Mouse (Mus musculus): Measurements from ENCODE around the gene Iqch.
A peak's percentile ranks its signal among the peaks of the same experiment; 100 is the strongest.

Gene Iqch

DNA sequence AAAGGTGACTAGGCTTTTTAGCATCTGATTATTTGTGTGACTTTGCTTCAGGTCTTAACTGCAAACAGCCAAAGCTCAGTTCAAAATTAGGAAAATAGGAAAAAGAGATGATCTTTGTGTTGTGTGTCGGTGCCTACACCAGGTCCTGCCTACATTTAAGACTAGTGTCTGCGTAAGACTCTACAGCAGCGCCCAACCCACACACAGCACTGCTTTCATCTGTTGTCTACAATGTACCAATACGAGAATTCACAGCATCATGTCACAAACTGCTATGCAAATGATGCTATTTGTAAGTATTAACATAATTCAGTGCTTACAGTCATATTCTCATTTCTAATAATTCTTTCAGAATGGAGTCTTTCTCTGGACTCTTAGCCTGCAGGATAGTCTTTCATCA, 108.5 kb downstream of the Iqch start:
- no peak for DNase-seq (ENCODE audit: low read depth, low spot score)

GRCm38 (mm10) chr9:63492291-63492690, 110.0 kb downstream of the Iqch start:
- DNase-seq (ENCODE audit: low read depth, low spot score) = no peak

GRCm38 (mm10) chr9:63490521-63491307, 111.6 kb downstream of the Iqch start:
- DNase-seq (ENCODE audit: low read depth, low spot score) = peak; percentile 24

- no peak for DNase-seq (ENCODE audit: low read depth, low spot score)
Observed at GRCm38 (mm10) chr9:63489156-63489555, 113.1 kb downstream of the Iqch start.

- DNase-seq (ENCODE audit: low read depth, low spot score) = no peak
Observed at GRCm38 (mm10) chr9:63465561-63465960, 136.7 kb downstream of the Iqch start.

DNA sequence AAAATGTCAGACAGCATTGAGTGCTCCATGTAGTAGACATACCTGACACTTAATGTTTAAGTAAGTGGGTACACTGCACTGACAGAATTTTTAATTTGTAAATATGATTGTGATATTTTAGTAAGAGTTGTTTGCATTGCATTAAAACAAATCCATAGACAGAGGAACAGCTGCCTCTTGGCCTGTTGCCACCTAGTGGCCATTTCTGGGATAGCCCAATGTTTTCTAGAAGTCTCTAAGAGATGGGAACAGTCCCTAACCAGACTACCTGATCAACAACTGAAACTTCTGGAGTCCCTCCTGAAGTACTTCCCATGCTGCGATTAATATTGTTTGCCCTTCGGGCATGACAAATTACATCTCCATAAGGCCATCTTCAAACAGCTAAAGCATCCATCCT, 140.0 kb downstream of the Iqch start:
- peak; percentile 63 for DNase-seq (ENCODE audit: low read depth, low spot score)

DNA sequence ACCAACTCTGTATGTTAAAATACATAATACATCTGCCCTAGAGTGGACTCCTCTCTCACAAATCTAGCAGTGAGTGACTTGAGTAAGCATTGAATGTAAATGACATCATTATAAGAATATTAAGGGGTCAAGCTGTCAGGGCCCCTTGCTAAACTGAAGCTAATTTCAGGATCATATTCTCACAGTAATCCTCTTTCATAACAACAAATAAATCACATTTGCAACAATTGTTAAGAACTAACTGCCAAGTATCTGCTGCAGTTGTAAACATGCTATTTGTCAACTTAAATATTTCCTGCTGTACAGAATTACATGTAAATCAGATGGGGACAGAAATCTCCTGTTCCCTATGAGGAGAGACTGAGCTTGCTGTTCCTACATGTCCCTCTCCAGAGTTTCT, 145.9 kb downstream of the Iqch start:
- no peak for DNase-seq (ENCODE audit: low read depth, low spot score)

DNA sequence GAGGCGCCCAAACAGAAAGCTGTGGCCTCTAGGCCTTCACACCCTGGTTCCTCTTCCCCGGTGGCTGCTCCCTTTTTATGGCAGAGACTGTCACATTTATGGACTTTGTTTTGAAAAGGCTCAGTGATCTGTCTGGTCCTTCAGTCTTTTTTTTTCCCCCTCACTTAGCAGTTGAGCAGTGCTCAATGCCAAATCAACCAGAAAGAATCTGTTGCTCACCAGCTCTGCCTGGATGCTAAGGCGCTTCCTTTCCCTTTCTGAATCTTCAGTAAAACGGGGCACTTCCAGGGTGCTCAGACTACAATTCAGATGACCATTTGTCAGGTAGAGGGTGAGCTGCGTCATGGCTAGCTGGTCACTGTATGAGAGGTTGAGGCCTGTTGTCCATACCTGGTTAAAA, 148.0 kb downstream of the Iqch start:
- DNase-seq (ENCODE audit: low read depth, low spot score) = no peak

- DNase-seq (ENCODE audit: low read depth, low spot score) = no peak
Observed at GRCm38 (mm10) chr9:63450531-63451030, 151.7 kb downstream of the Iqch start.

DNA sequence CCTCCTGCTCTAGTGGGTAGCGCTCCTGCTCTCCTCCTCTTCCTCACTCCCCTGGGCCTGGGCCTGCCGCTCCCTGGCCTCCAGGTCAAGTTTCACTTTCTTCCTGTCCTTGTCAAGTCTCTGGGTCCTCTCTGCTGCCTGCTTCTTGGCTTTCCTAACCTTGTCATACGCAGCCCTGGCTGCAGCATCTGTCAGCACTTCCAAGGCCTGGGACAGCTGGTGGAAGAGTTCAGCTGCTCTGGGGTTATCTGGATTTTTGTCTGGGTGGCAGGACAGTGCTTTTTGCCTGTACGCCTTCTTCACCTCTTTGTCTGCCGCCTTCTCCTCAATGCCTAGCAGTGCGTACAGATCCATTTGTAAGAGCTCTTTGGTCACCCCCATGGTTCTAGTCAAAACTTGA, 158.6 kb downstream of the Iqch start:
- no peak for DNase-seq (ENCODE audit: low read depth, low spot score)

DNA sequence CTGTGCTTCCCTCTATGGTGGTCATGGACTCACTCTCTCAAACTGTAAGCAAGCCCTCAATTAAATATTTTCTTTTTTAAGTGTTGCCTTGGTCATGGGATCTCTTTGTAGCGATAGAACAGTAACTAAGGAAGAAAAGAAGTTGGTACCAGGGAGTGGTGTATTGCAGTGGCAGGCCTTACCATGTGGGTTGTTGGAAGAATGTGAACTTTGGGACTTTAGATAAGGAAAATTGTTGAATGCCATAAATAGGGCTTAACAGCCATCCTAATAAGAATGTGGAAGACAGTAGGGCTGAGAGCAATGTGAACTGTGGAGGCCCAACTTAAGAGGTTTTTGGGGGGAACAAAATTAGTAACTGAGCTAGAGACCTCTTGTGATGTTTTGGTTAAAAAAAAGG, 171.6 kb downstream of the Iqch start:
- DNase-seq (ENCODE audit: low read depth, low spot score) = no peak

- no peak for DNase-seq (ENCODE audit: low read depth, low spot score)
Observed at GRCm38 (mm10) chr9:63421096-63421736, 181.1 kb downstream of the Iqch start.

GRCm38 (mm10) chr9:63420396-63420795, 181.9 kb downstream of the Iqch start:
- no peak for DNase-seq (ENCODE audit: low read depth, low spot score)

DNA sequence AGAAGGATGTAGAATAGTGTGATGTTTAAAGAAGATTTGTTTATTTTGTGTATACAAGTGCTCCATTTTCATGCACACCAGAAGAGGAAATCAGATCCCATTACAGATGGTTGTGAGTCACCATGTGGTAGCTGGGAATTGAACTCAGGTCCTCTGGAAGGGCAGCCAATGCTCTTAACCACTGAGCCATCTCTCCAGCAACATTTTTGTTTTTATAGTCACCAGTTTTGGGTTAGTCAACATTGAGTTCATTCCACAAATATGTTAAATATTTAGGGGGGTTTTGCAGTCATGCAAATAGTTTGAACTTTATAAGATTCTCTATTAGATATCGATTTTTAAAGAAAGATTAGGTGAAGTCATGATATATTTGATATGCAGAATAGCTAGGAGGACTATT, 202.1 kb downstream of the Iqch start:
- no peak for DNase-seq (ENCODE audit: low read depth, low spot score)

DNA sequence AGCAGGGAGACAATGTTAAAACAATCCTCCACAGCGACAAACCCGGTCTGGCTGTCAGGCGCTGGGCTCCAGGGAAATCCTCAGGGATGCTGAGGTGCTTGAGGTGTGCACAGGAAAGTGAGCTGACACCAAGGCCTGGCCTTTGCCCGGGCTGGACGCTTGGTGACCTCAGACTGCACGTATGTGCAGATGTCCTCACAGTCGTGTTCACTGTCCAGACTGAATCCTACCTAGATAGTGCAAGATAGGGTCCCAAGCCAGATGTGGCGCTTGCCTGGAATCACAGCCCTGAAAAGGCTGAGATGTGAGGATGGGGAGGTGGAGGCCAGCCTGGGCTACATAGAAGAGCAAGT, 202.9 kb downstream of the Iqch start:
- DNase-seq (ENCODE audit: low read depth, low spot score) = no peak

DNA sequence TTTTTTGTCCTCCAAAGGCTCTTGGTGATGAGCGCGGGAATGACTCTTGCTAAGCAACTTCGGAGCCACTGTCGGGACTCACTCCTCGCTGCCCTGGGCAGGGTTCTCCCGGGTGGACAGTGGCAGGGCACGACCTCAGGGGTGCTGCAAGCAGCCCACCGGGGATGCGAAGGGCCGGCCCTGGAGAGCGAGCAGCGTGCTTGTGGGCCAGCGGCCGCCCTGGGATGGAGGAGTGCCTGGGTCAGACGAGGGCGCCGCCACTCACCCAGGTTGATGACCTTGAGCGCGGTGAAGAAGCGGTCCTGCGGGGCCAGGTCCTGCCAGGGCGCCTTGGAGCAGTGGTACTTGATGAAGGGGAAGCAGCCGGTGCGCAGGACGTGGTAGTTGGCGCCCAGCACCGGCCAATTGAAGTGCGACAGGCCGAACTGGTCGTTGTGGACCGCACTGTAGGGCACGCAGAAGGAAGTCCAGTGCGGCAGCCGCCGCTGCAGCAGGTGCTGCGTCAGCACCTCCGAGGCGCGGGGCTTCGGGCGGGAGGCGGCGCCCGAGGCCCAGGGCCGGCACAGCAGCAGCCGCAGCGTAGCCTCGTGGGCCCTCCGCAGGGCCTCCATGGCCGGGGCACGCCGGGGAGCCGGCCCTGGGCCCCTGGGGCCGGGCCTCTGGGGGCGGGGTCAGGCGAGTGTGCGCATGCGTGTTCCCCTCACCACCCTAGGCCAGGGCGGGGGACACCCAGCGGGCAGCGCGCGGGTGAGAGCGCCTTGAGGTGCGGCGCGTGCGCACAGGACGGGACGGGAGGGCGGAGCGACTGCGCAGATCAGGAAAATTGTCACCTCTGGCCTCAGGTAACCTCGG, 203.5 kb downstream of the Iqch start, which contains the start of gene 2300009A05Rik:
Gene 2300009A05Rik (minus strand): TSS at position 636 of the 852 bp plus-strand sequence.
- DNase-seq (ENCODE audit: low read depth, low spot score) = peak; percentile 92

GRCm38 (mm10) chr9:63395612-63396011, 206.7 kb downstream of the Iqch start:
- DNase-seq (ENCODE audit: low read depth, low spot score) = no peak

GRCm38 (mm10) chr9:63391307-63391706, 211.0 kb downstream of the Iqch start:
- no peak for DNase-seq (ENCODE audit: low read depth, low spot score)

GRCm38 (mm10) chr9:63382761-63383160, 219.5 kb downstream of the Iqch start:
- no peak for DNase-seq (ENCODE audit: low read depth, low spot score)

DNA sequence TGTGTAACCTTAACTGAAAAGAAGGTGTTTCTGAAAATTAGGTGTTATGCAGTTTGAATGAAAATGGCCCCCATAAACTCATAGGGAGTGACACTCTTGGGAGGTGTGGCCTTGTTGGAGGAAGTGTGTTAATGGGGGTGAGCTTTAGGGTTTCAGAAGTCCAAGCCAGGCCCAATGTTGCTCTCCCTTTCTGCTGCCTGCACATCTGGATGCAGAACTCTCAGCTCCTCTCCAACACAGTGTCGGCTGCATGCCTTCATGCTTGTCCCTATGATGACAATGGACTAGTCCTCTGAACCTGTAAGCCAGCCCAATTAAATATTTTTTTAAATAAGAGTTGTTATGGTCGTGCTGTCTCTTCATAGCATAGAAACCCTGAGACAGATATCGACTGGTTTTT, 222.0 kb downstream of the Iqch start:
- DNase-seq (ENCODE audit: low read depth, low spot score) = no peak

DNA sequence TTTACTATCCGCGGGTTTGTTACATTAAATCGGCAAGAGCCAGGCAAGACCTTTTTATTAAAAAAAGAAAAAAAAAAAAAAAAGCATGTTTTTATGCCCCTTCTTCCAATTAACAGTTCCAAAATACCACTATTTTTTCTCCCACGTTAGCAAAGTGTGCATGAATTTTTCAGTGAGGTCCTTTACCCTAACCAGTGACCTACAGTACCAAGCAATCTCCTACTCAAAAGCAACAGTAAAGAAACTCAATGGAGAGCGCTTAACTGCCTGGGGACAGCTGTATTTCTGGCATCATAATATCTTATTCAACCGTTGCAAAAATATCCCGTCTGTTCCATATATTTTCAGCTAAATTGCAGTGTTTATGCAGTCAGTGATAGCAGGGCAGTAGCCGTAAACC, 224.1 kb downstream of the Iqch start:
- no peak for DNase-seq (ENCODE audit: low read depth, low spot score)
